Mouse (Mus musculus) embryonic fibroblast, embryonic 13.5 days (primary cell): ENCODE measurements around the gene Slc12a3.

Experiments
- CTCF ChIP-seq: IDR thresholded peaks from 2 replicates; pipeline ENCODE4 v1.5.1; 2011; ENCODE audit warnings: mild to moderate bottlenecking, control low read depth, low read length, moderate library complexity, borderline replicate concordance; ENCODE audit not compliant: insufficient read depth
- POLR2A ChIP-seq: IDR thresholded peaks from 2 replicates; pipeline ENCODE4 v1.6.1; 2011; ENCODE audit warnings: low read depth, mild to moderate bottlenecking, control low read depth, low read length, moderate library complexity

GRCm38 (mm10) chr8:94384166-94384565, 55.2 kb downstream of the Slc12a3 start:
- TF ChIP-seq POLR2A, result no peak
- no peak for TF ChIP-seq CTCF
